In genomic region chr3:84048729-84049175, GRCm38 (mm10) we compare ENCODE assay signal across 8 mouse cellular contexts. TPM values are rescaled to one million over a fixed set of nuclear protein-coding genes. Genes with fewer than 3 reads are reported as not detected.
A peak's percentile ranks its signal among the peaks of the same experiment; 100 is the strongest.
DNase-seq lines count a peak whose midpoint lies in the region; ATAC-seq lines count a peak whose summit lies in the region.

No protein-coding gene starts in this region.

- H3K9me3 ChIP-seq in embryonic facial prominence, embryonic 10.5 days: no peaks in the 10 kb centered on the region
- H3K9me3 ChIP-seq in heart, embryonic 14.5 days (ENCODE audit: control insufficient read depth, low read length): no peaks in the 10 kb centered on the region
- no peaks in the 10 kb centered on the region for H3K9me3 ChIP-seq in lung, embryonic 15.5 days

- H3K27me3 ChIP-seq in embryonic facial prominence, embryonic 10.5 days (replicated peaks; ENCODE audit: low read depth, poor library complexity, severe bottlenecking): no peaks in the 10 kb centered on the region
- no peaks in the 10 kb centered on the region for H3K27me3 ChIP-seq in heart, embryonic 14.5 days (ENCODE audit: control insufficient read depth, insufficient read depth, low read length)
- H3K27me3 ChIP-seq in lung, embryonic 15.5 days: no peaks in the 10 kb centered on the region

- no peak for ATAC-seq in heart, embryonic 14.5 days (ENCODE audit: insufficient number of reproducible peaks, insufficient read depth, low FRiP score, low read depth)
- peak; percentile 91 for ATAC-seq in lung, embryonic 15.5 days (ENCODE audit: borderline replicate concordance, extremely low read depth, low FRiP score, low TSS enrichment)

- H3K9ac ChIP-seq in heart, embryonic 14.5 days (ENCODE audit: low read length): no peak overlapping the region
- no peak overlapping the region for H3K9ac ChIP-seq in lung, embryonic 15.5 days

- DNase-seq in adrenal gland, adult (ENCODE audit: inconsistent age in 2 of 2, low spot score in 1 of 2): peak; percentile 29 to 66
- DNase-seq in adrenal gland, postnatal 4 days (ENCODE audit: low spot score in 2 of 2): no peak
- DNase-seq in embryonic facial prominence, embryonic 10.5 days (ENCODE audit: low spot score): peak; percentile 52
- DNase-seq in testis, postnatal 14 days (ENCODE audit: low spot score): peak; percentile 46
- no peak for DNase-seq in layer of hippocampus, postnatal 10 days (ENCODE audit: low spot score in 2 of 2)
- DNase-seq in spleen, postnatal 36 days (ENCODE audit: low spot score in 2 of 2): no peak

- peaks cover 19% of the 10 kb centered on the region for H3K4me1 ChIP-seq in embryonic facial prominence, embryonic 10.5 days
- H3K4me1 ChIP-seq in heart, embryonic 14.5 days (ENCODE audit: control insufficient read depth in 2 of 2, insufficient read depth in 2 of 2, low read length in 2 of 2): peaks cover 3 to 5% of the 10 kb centered on the region in 2 experiments; a peak in 2 of 4 replicates
- H3K4me1 ChIP-seq in lung, embryonic 15.5 days: peaks cover 21% of the 10 kb centered on the region

- peak overlapping the region; percentile 59 for H3K27ac ChIP-seq in embryonic facial prominence, embryonic 10.5 days (replicated peaks)
- no peak overlapping the region for H3K27ac ChIP-seq in heart, embryonic 14.5 days (replicated peaks in 1 of 2; ENCODE audit: control insufficient read depth in 1 of 2, insufficient read depth in 1 of 2, low read depth in 2 of 2, low read length in 2 of 2)
- H3K27ac ChIP-seq in lung, embryonic 15.5 days: peak overlapping the region; percentile 75

- H3K36me3 ChIP-seq in embryonic facial prominence, embryonic 10.5 days (replicated peaks): no peaks in the 10 kb centered on the region
- H3K36me3 ChIP-seq in heart, embryonic 14.5 days (ENCODE audit: control insufficient read depth, insufficient read depth, low read length): no peaks in the 10 kb centered on the region
- H3K36me3 ChIP-seq in lung, embryonic 15.5 days: no peaks in the 10 kb centered on the region

- H3K4me2 ChIP-seq in heart, embryonic 14.5 days (ENCODE audit: low read length): peak overlapping the region; percentile 7
- peak overlapping the region; percentile 34 for H3K4me2 ChIP-seq in lung, embryonic 15.5 days

- H3K4me3 ChIP-seq in embryonic facial prominence, embryonic 10.5 days: peak overlapping the region; percentile 36; the same call in 1 of the 2 replicates
- H3K4me3 ChIP-seq in heart, embryonic 14.5 days (ENCODE audit: control insufficient read depth in 1 of 2, insufficient read depth in 1 of 2, low read depth in 1 of 2, low read length in 2 of 2): no peak overlapping the region
- no peak overlapping the region for H3K4me3 ChIP-seq in lung, embryonic 15.5 days

- 7% methylated on average over 9 of the region's 9 CpGs for WGBS in embryonic facial prominence, embryonic 10.5 days
- 19% methylated on average over 9 of the region's 9 CpGs for WGBS in heart, embryonic 14.5 days
- WGBS in lung, embryonic 15.5 days: 9% methylated on average over 9 of the region's 9 CpGs

RNA-seq across cellular contexts. Expression of gene Tmem131l, which starts 8.8 kb away (rescaled TPM):
- 10 to 100 TPM; 77.1 to 81.0 TPM for total RNA-seq in adrenal gland, postnatal 4 days (2021)
- 82.6 and 84.7 TPM in 2 replicates for polyA plus RNA-seq in embryonic facial prominence, embryonic 10.5 days (2016; fragmentation: Nextera tagmentation; extraction: Ambion mirVana)
- polyA plus RNA-seq in heart, embryonic 14.5 days (2014; fragmentation: Nextera tagmentation; extraction: Ambion mirVana): 30.6 and 33.0 TPM in 2 replicates
- 41.6 and 55.9 TPM in 2 replicates for polyA plus RNA-seq in lung, embryonic 15.5 days (2015; fragmentation: Nextera tagmentation; extraction: Ambion mirVana)
- total RNA-seq in layer of hippocampus, postnatal 10 days (2021): 10 to 100 TPM; 45.4 to 47.6 TPM

Comparison
In these comparisons a context has a peak if more than half of its experiments do, and no peak if none do; other contexts are left out.
1. DNase-seq: peak in adrenal gland, adult (2 of 2), embryonic facial prominence, embryonic 10.5 days (single experiment) and testis, postnatal 14 days (single experiment); none in adrenal gland, postnatal 4 days (0 of 2), layer of hippocampus, postnatal 10 days (0 of 2) and spleen, postnatal 36 days (0 of 2).
2. H3K27ac ChIP-seq: peak in embryonic facial prominence, embryonic 10.5 days (single experiment) and lung, embryonic 15.5 days (single experiment); none in heart, embryonic 14.5 days (0 of 2).